Mouse (Mus musculus): ENCODE measurements at regions not wholly inside any gene's neighbourhood (a gene's known extent, or its start where the extent isn't known, plus 50 kb on each side); places are given as distances from the start of the nearest gene placed in this dataset.
"Not testable (repeated sequence)": the region's sequence is repeated elsewhere in the genome, so short reads cannot be mapped to it uniquely, and the experiment has no call there.

- DNase-seq = peak; percentile 22
Measured at GRCm38 (mm10) chr14:46591211-46591610, 169.1 kb upstream of the Cdkn3 start.

- no peak for DNase-seq
Measured at GRCm38 (mm10) chr14:46586093-46586492, 174.2 kb upstream of the Cdkn3 start.

GRCm38 (mm10) chr14:46578051-46579000 is 182.0 kb upstream of the Cdkn3 start:
- DNase-seq = no peak

- DNase-seq = no peak
Measured at GRCm38 (mm10) chr14:46575889-46576288, 184.5 kb upstream of the Cdkn3 start.

- DNase-seq = no peak
Measured at GRCm38 (mm10) chr14:46575414-46575813, 184.9 kb upstream of the Cdkn3 start.

GRCm38 (mm10) chr14:46573401-46573800 is 182.9 kb upstream of the Bmp4 start:
- no peak for DNase-seq

GRCm38 (mm10) chr14:46572972-46573371 is 182.5 kb upstream of the Bmp4 start:
- not testable (repeated sequence) for DNase-seq

- DNase-seq = no peak
Measured at GRCm38 (mm10) chr14:46571841-46572240, 181.4 kb upstream of the Bmp4 start.

- DNase-seq = no peak
Measured at GRCm38 (mm10) chr14:46569273-46569672, 178.8 kb upstream of the Bmp4 start.

GRCm38 (mm10) chr14:46567411-46567780 is 176.9 kb upstream of the Bmp4 start:
- DNase-seq = no peak

GRCm38 (mm10) chr14:46566681-46567410 is 176.4 kb upstream of the Bmp4 start:
- DNase-seq = no peak

- peak; percentile 74 for DNase-seq
Measured at GRCm38 (mm10) chr14:46564998-46565397, 174.5 kb upstream of the Bmp4 start.

- DNase-seq = no peak
Measured at GRCm38 (mm10) chr14:46562016-46562415, 171.5 kb upstream of the Bmp4 start.

- DNase-seq = no peak
Measured at GRCm38 (mm10) chr14:46553239-46553638, 162.8 kb upstream of the Bmp4 start.

- DNase-seq = no peak
Measured at GRCm38 (mm10) chr14:46546146-46546545, 155.7 kb upstream of the Bmp4 start.

- DNase-seq = no peak
Measured at GRCm38 (mm10) chr14:46539466-46540187, 149.2 kb upstream of the Bmp4 start.

GRCm38 (mm10) chr14:46536002-46536762 is 145.7 kb upstream of the Bmp4 start:
- DNase-seq = no peak

GRCm38 (mm10) chr14:46532697-46533096 is 142.2 kb upstream of the Bmp4 start:
- DNase-seq = no peak

- DNase-seq = no peak
Measured at GRCm38 (mm10) chr14:46530452-46530851, 140.0 kb upstream of the Bmp4 start.

GRCm38 (mm10) chr14:46529086-46529715 is 138.7 kb upstream of the Bmp4 start:
- DNase-seq = no peak

- peak; percentile 41 for DNase-seq
Measured at GRCm38 (mm10) chr14:46517258-46517657, 126.8 kb upstream of the Bmp4 start.

- DNase-seq = no peak
Measured at GRCm38 (mm10) chr14:46516285-46516684, 125.8 kb upstream of the Bmp4 start.
